Mouse (Mus musculus) liver, embryonic 15.5 days (tissue): ENCODE measurements around the gene Adamts20. TPM values are rescaled to one million over a fixed set of nuclear protein-coding genes. Genes with fewer than 3 reads are reported as not detected.

Source experiments
- ATAC-seq: fragments of 200-750 bp; cut with Nextera tagmentation; 2 replicates; pipeline ENCODE4 v1.8.0; 2017; ENCODE audit warnings: moderate number of reproducible peaks, mild to moderate bottlenecking, moderate library complexity; ENCODE audit not compliant: insufficient read depth
- H3K27ac ChIP-seq: fragments of 300-500 bp; sonication (generic); replicated peaks from 2 replicates; pipeline ENCODE4 v1.5.1; 2015; ENCODE audit warnings: mild to moderate bottlenecking, inconsistent platforms
- H3K27me3 ChIP-seq: fragments of 300-500 bp; sonication (generic); 2 replicates; pipeline ENCODE4 v1.6.1; 2015; ENCODE audit warnings: mild to moderate bottlenecking, inconsistent platforms
- H3K36me3 ChIP-seq: fragments of 300-500 bp; sonication (generic); replicated peaks from 2 replicates; pipeline ENCODE4 v1.6.1; 2015; ENCODE audit warnings: moderate library complexity, mild to moderate bottlenecking, inconsistent platforms
- H3K4me1 ChIP-seq: fragments of 300-500 bp; sonication (generic); replicated peaks from 2 replicates; pipeline ENCODE4 v1.6.1; 2015; ENCODE audit warnings: inconsistent platforms
- H3K4me2 ChIP-seq: fragments of 300-500 bp; sonication (generic); 2 replicates; pipeline ENCODE4 v1.6.1; 2015; ENCODE audit warnings: moderate library complexity, mild to moderate bottlenecking, inconsistent platforms
- H3K4me3 ChIP-seq: fragments of 300-500 bp; sonication (generic); replicated peaks from 2 replicates; pipeline ENCODE4 v1.5.1; 2015; ENCODE audit warnings: mild to moderate bottlenecking, inconsistent platforms
- H3K9ac ChIP-seq: fragments of 300-500 bp; sonication (generic); 2 replicates; pipeline ENCODE4 v1.6.1; 2015; ENCODE audit warnings: moderate library complexity, mild to moderate bottlenecking, inconsistent platforms
- H3K9me3 ChIP-seq: fragments of 300-500 bp; sonication (generic); replicated peaks from 2 replicates; pipeline ENCODE4 v1.6.1; 2016; ENCODE audit warnings: inconsistent platforms
- WGBS: fragments of 180-500 bp; shearing (Covaris S2); methylation state at CpG from one replicate; pipeline ENCODE4 v1.1.7; 2015; ENCODE audit warnings: mixed read lengths; ENCODE audit not compliant: insufficient replicate concordance; 5-methylcytosine and 5-hydroxymethylcytosine counted together
- polyA plus RNA-seq: library from polyadenylated mRNA; unstranded; fragments of >200 nt; fragmentation: Nextera tagmentation; extraction: Ambion mirVana; gene quantifications from 2 replicates; pipeline ENCODE4 v1.2.1, GENCODE M21; 2015

Adamts20 gene
- polyA plus RNA-seq, 1 experiment from 2014 or later: 0.06 TPM

DNA sequence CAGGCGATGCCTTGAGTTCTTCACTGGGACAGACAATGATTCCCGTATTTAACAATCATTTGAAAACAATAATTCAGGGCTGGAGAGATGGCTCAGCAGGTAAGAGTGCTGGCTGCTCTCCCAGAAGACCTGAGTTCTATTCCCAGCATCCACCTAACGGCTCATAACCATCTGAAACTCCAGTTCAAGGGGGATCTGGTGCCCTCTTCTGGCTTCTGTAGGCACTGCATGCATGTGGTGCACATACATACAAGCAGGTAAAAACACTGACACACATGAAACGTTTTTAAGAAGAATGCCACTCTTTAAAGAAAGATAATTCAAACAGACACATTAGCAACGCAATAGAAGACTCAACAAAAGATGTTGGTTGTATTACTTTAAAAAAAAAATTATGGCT is 120.9 kb downstream of the Adamts20 start:
- Histone ChIP-seq H3K4me3 (no peak overlapping the region), H3K36me3 (no peaks in the 10 kb centered on the region), H3K4me1 (no peaks in the 10 kb centered on the region), H3K9me3 (no peaks in the 10 kb centered on the region), H3K9ac (no peak overlapping the region), H3K27ac (no peak overlapping the region), H3K4me2 (no peak overlapping the region), H3K27me3 (no peaks in the 10 kb centered on the region)
- 63% methylated on average over 5 of the region's 5 CpGs for WGBS
- ATAC-seq: no peak

DNA sequence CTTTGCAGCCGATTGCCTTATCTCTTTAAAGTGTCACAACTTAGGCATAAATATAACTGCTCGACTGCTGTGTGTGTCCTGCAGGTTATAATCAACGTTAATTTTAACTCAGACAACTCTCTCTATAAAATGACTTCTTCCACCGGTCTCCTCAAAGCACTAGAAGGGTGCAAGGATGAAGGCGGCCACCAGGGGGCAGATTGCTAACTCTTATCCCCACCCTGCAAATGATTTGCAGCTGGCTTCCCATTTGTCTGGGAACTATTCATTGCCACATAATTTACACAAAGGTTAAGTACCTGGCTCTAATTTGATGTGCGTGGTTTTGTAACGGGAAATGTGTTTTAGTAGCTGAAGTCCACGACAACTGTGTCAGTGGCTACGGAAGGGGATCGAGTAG is 122.9 kb downstream of the Adamts20 start:
- Histone ChIP-seq H3K9ac (no peak overlapping the region), H3K4me3 (no peak overlapping the region), H3K4me2 (no peak overlapping the region), H3K9me3 (no peaks in the 10 kb centered on the region), H3K4me1 (no peaks in the 10 kb centered on the region), H3K27me3 (no peaks in the 10 kb centered on the region), H3K27ac (no peak overlapping the region), H3K36me3 (no peaks in the 10 kb centered on the region)
- WGBS: 59% methylated on average over 10 of the region's 10 CpGs
- ATAC-seq: no peak

- 68% methylated on average over 8 of the region's 8 CpGs for WGBS
- no peak overlapping the region for H3K4me2 ChIP-seq
- no peaks in the 10 kb centered on the region for H3K36me3 ChIP-seq
- H3K4me3 ChIP-seq: no peak overlapping the region
- H3K9ac ChIP-seq: no peak overlapping the region
- H3K4me1 ChIP-seq: no peaks in the 10 kb centered on the region
- H3K27me3 ChIP-seq: no peaks in the 10 kb centered on the region
- ATAC-seq: no peak
- H3K9me3 ChIP-seq: no peaks in the 10 kb centered on the region
- no peak overlapping the region for H3K27ac ChIP-seq
Observed at GRCm38 (mm10) chr15:94339011-94339410, 126.2 kb downstream of the Adamts20 start.

- H3K9ac ChIP-seq: no peak overlapping the region
- no peak overlapping the region for H3K4me2 ChIP-seq
- H3K4me3 ChIP-seq: no peak overlapping the region
- H3K36me3 ChIP-seq: no peaks in the 10 kb centered on the region
- H3K27ac ChIP-seq: no peak overlapping the region
- WGBS: 69% methylated on average over 10 of the region's 10 CpGs
- no peak for ATAC-seq
- no peaks in the 10 kb centered on the region for H3K9me3 ChIP-seq
- H3K27me3 ChIP-seq: no peaks in the 10 kb centered on the region
- no peaks in the 10 kb centered on the region for H3K4me1 ChIP-seq
Observed at GRCm38 (mm10) chr15:94334586-94334985, 130.6 kb downstream of the Adamts20 start.

DNA sequence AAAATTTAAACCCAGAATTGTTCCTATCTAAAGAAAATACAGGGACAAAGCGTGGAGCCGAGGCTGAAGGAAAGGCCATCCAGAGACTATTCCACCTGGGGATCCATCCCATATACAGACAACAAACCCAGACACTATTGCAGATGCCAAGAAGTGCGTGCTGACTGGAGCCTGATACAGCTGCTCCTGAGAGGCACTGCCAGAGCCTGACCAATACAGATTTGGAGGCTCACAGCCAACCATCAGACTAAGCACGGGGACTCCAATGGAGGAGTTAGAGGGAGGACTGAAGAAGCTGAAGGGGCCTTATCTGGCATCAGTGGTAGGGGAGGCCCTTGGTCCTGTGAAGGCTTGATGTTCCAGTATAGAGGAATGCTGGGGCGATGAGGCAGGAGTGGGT is 138.6 kb downstream of the Adamts20 start:
- Histone ChIP-seq H3K4me3 (no peak overlapping the region), H3K27ac (no peak overlapping the region), H3K9ac (no peak overlapping the region), H3K27me3 (no peaks in the 10 kb centered on the region), H3K4me2 (no peak overlapping the region), H3K4me1 (no peaks in the 10 kb centered on the region), H3K9me3 (no peaks in the 10 kb centered on the region), H3K36me3 (no peaks in the 10 kb centered on the region)
- WGBS: 61% methylated on average over 5 of the region's 5 CpGs
- no peak for ATAC-seq

- no peaks in the 10 kb centered on the region for H3K36me3 ChIP-seq
- H3K27me3 ChIP-seq: no peaks in the 10 kb centered on the region
- ATAC-seq: no peak
- no peaks in the 10 kb centered on the region for H3K9me3 ChIP-seq
- no peaks in the 10 kb centered on the region for H3K4me1 ChIP-seq
- 66% methylated on average over 13 of the region's 13 CpGs for WGBS
- H3K27ac ChIP-seq: no peak overlapping the region
- H3K4me2 ChIP-seq: no peak overlapping the region
- no peak overlapping the region for H3K4me3 ChIP-seq
- H3K9ac ChIP-seq: no peak overlapping the region
Observed at GRCm38 (mm10) chr15:94325509-94326181, 139.6 kb downstream of the Adamts20 start.

DNA sequence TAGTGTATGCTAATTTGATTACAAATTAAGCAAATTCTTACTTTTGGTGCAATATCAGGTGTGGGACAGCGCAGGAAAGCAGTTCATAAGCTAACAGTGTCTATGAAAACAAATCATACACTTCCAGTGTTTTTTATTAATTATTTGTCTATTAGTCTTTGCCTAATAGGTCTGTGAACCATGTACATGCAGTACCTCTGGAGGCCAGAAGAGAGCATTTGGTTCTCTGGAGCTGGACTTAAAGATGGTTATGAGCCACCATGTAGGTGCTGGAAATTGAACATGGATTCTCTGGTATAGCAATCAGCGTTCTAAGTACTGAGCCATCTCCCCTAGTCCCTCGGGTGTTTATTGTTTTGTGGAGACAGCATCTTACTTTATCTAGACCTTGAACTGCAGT is 149.0 kb downstream of the Adamts20 start:
- Histone ChIP-seq H3K9me3 (no peaks in the 10 kb centered on the region), H3K27me3 (no peaks in the 10 kb centered on the region), H3K4me2 (no peak overlapping the region), H3K4me1 (no peaks in the 10 kb centered on the region), H3K27ac (no peak overlapping the region), H3K4me3 (no peak overlapping the region), H3K9ac (no peak overlapping the region), H3K36me3 (no peaks in the 10 kb centered on the region)
- WGBS: 59% methylated on average over 3 of the region's 3 CpGs
- ATAC-seq: no peak

DNA sequence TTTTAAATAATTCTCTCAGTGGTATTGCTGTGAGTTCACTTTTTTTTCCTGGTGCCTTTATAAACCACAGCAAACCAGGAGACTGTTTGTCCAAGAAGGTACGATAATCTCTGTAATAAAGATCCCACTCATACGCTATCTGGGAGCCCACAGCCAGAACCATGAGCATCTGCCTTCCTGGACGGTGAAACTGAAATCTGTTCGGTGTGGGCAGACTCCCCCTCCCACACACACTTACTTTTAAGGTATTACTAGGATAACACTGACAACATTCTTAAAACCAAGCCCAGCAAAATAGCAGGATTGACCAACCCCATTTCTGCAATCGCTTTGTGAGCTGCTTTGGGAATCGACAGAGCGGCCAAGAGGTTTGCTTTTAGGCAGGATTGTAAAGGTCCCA is 155.5 kb downstream of the Adamts20 start:
- H3K4me1 ChIP-seq: no peaks in the 10 kb centered on the region
- 73% methylated on average over 7 of the region's 7 CpGs for WGBS
- H3K4me2 ChIP-seq: no peak overlapping the region
- no peaks in the 10 kb centered on the region for H3K9me3 ChIP-seq
- no peak overlapping the region for H3K9ac ChIP-seq
- no peaks in the 10 kb centered on the region for H3K36me3 ChIP-seq
- no peaks in the 10 kb centered on the region for H3K27me3 ChIP-seq
- ATAC-seq: no peak
- no peak overlapping the region for H3K4me3 ChIP-seq
- no peak overlapping the region for H3K27ac ChIP-seq

DNA sequence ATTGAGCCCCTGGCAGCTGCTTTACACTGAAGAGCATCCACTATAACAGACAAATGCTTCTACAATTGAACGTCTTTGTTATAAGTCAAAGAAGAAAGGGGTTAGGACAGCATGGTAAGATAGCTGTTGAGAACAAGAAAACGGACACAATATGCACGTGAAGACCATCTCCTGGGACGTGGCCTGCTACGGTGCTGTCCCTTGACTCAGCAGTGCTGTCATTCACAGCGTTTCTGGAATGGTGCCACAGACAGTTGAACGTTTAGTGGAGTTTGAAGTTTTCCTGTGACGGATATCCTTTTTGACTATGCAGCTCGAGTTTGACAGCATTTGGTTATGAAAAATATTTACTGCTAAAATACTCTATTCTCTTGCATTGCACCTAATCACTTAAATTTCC is 157.3 kb downstream of the Adamts20 start:
- H3K4me1 ChIP-seq: no peaks in the 10 kb centered on the region
- no peak overlapping the region for H3K4me2 ChIP-seq
- H3K4me3 ChIP-seq: no peak overlapping the region
- ATAC-seq: no peak
- H3K36me3 ChIP-seq: no peaks in the 10 kb centered on the region
- no peaks in the 10 kb centered on the region for H3K27me3 ChIP-seq
- H3K9me3 ChIP-seq: no peaks in the 10 kb centered on the region
- H3K9ac ChIP-seq: no peak overlapping the region
- H3K27ac ChIP-seq: no peak overlapping the region
- WGBS: 62% methylated on average over 9 of the region's 9 CpGs

DNA sequence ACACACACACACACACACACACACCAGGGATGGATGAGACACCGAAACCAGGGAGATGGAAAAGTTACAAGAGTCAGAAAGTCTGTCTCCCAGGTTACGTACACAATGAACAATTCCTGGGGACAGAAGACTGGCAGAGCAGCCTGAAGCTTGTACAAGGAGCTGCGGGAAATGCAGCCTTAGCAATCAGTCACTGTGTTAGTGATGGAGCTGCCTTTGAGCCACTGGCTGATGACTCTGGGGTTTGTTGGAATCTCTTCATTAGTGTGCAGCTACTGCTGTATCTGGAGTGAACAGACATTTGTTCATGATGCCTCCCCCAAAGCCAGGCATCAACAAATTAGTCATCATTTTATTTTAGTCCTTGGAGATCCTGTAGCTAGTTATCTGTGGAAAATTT is 162.1 kb downstream of the Adamts20 start:
- no peaks in the 10 kb centered on the region for H3K36me3 ChIP-seq
- no peak overlapping the region for H3K27ac ChIP-seq
- no peaks in the 10 kb centered on the region for H3K27me3 ChIP-seq
- H3K9me3 ChIP-seq: no peaks in the 10 kb centered on the region
- H3K4me1 ChIP-seq: no peaks in the 10 kb centered on the region
- no peak overlapping the region for H3K9ac ChIP-seq
- no peak overlapping the region for H3K4me2 ChIP-seq
- WGBS: 69% methylated on average over 3 of the region's 3 CpGs
- no peak for ATAC-seq
- no peak overlapping the region for H3K4me3 ChIP-seq

GRCm38 (mm10) chr15:94294084-94294483 is 171.1 kb downstream of the Adamts20 start:
- no peak overlapping the region for H3K27ac ChIP-seq
- no peaks in the 10 kb centered on the region for H3K27me3 ChIP-seq
- no peak overlapping the region for H3K9ac ChIP-seq
- H3K9me3 ChIP-seq: no peaks in the 10 kb centered on the region
- H3K36me3 ChIP-seq: no peaks in the 10 kb centered on the region
- no peak for ATAC-seq
- H3K4me2 ChIP-seq: no peak overlapping the region
- no peaks in the 10 kb centered on the region for H3K4me1 ChIP-seq
- 51% methylated on average over 4 of the region's 4 CpGs for WGBS
- no peak overlapping the region for H3K4me3 ChIP-seq

- no peaks in the 10 kb centered on the region for H3K9me3 ChIP-seq
- H3K27me3 ChIP-seq: no peaks in the 10 kb centered on the region
- no peak overlapping the region for H3K4me2 ChIP-seq
- no peaks in the 10 kb centered on the region for H3K4me1 ChIP-seq
- no peak overlapping the region for H3K27ac ChIP-seq
- H3K4me3 ChIP-seq: no peak overlapping the region
- H3K9ac ChIP-seq: no peak overlapping the region
- no peak for ATAC-seq
- WGBS: 70% methylated on average over 2 of the region's 2 CpGs
- no peaks in the 10 kb centered on the region for H3K36me3 ChIP-seq
Observed at GRCm38 (mm10) chr15:94288015-94288414, 177.2 kb downstream of the Adamts20 start.
